Mouse (Mus musculus): ENCODE data around the gene Prkci.
A peak's percentile ranks its signal among the peaks of the same experiment; 100 is the strongest.

Gene Prkci

DNA sequence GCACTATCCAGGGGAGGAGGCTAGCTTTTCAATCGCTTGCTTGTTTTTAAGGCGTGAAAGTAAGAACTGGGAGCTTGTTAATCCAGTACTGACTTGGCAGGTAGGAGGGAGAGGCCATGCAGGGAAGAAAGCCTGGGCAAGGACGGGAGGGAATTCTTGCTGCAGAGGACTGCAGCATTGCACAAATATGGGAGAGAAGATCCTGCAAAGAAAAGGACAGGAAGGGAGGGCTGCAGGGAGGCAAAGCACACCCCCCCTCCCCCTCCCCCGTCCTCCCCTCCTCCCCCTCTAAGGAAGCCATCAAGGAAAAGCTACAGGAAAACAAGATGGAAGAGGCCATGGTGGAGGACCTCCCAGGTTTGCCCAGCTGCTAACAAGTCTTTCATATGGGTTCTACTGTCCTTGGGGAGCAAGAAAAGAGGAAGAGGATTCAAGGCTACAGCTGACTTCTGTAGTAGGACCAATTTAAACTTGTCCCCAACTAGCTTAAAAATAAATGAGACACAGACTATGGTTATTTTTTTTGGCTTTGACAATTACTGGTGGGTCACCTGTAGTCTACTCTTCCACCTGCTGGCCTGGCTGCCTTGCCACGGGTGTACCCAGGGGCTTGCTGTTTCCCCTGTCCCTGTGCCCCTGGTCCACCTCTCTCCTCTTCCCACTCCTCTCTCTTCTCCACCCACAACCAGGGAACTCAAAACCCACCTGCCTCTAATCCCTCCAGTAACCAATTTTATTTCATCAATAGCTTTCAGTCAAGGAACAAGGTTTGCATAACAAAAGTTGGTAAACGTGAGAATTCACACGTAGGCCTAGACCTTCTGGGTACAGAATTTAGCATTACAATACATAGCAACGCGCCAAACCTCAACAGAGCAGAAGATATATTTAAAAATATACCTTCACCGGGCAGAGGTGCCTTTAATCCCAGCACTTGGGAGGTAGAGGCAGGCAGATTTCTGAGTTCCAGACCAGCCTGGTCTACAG is 93.5 kb downstream of the Prkci start:
- no peak for DNase-seq

DNA sequence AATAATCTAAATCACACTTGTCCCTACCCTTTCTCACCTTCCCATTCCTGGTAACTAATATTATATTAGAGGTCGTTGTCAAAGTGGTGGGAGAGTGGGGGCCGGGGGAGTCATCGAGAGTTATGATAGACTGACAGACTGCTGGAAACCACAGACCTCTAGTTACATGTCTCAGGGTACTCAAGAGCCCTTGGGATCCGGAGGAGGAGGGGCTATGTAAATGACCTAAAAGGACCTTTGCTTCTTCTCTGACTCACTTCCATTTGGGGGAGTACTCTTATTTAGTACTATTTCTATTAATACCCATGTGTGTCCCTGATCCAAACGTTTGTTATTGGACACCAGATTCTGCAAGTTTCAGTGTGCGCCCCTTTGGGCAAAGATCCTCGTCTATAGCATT is 94.4 kb downstream of the Prkci start:
- DNase-seq = no peak

DNA sequence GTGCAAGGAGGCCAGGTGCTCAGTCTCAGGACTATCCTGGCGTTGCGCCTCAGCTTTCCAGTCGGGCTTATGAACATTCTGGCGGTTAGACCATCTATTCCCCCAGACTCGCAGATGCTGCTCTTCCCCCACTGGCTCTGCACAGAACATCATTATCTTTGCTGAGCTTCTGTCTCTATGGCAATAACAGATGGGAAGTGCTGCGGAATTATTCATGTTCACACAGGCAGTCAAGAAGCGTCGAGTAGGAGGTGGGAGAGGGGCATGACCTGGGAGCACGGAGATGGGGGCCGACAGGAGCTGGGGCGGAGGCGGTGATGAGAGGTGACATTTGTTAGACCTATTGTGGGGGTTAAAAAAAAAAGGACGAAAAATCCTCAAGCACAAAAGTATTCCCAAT is 97.6 kb downstream of the Prkci start:
- DNase-seq = peak; percentile 65

DNA sequence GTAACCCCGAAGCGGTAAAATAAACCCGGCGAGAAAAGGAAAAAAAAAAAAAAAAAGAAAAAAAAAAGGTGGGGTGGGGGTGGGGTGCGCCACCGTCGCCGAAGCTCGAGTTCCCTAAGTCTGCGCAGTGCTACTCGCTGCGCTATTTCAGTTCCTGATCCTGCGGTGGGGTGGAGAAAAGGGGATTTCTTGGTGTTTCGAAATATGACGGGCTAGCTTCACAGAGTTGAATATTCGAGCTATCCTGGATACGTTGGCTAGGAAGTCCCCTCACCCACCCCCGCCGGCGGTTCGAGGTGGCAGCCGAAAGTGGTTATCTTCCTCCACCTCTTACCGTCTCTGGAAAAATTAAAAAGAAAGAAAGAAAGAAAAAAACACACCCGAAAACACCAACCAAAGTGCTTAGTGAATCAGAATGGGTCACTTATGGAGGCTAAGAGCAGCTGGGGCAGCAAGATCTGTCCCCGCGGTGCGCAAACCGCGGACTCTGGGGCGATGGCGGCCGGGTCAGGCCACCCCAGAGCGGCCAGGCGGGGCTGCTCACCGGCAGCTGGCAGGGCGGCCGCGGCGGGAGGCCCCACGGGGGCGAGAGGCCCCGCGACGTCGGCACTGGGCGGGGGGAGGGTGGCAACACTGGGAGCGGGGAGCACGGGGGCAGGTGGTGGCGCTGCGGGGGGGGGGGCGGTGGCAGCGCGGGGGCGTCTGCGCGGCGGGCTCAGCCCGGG is 98.2 kb downstream of the Prkci start:
- DNase-seq = peak; percentile 66

DNA sequence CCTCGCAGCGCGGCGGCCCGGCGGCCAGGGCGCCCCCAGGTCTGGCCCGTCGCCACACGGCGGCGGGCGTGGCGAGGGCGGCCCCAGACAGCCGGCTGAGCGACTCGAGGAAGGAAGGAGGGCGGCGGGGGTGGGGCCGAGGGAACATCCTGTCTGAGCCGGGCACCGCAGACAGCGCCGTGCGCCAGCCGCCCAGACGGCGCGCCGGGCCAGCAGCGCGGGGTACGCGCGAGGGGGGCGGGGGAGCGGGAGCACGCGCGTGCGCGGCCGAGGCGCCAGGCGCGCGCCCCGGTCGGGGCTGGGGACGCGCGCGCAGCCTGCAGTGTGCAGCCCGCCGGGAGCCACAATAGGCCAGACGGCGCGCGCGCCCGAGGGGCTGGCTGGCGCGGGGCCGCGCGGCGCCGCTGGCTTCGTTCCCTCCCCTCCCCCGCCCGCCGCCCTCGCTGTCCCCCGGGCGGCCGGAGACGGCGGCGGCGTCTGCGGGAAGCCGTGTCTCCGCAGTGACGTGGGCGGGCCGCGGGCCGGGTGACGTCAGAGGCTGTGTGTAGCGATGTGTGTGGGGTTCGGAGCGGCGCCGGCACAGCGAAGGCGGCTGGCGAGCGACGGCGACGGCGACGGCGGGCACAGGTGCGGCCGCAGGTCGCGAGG is 99.1 kb downstream of the Prkci start, which contains the start of gene Skil:
Skil (plus strand) TSS at position 528 of the 648 bp plus-strand sequence.
- DNase-seq = peak; percentile 95

DNA sequence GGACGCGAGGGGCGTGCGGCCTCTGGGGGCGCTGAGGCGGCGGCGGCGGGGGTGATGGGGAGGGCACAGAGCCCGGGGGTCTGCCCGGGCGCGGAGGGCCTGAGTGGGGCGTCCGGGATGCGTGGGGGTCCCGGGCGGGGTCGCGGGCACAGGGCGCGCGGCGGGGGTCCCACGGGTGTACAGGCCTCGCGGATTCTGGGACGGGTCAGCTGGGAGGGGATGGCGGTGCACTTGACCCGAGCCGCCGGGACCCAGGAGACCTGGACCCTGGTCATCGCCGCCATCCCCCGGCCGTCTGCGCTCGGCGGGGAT is 99.6 kb downstream of the Prkci start:
- DNase-seq = no peak

DNA sequence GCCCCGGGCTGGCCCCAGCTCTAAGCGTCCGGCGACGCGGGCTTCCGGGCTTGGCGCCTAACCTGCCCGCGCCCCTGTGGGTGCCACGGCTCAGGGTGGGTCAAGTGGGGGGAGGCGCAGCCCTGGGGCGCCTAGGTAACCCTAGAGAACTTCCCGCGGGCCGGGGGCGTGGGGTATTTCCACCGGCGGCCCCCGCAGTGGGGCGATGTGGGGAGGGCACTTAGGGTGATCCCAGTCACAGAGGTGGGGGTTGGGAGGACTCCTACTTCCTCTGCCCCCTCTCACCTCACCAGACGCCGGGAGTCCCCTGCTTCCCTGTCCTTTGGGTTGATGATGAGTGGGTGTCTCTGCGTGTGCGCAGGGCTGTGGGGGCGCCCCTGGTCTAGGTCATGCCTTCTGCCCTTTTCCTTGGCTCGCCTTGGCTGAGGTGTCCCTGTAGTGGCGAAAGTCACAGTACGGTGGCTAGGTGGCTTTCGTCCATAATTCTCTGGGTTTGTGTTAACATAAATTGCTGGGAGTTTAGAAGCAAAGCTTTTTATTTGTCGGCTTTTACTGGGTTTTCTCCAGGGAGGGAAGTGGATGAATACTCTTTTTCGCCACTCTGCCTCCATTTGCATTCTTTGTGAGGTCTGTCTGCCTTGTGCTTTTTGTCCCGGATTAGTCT is 100.1 kb downstream of the Prkci start:
- peak; percentile 81 for DNase-seq

DNA sequence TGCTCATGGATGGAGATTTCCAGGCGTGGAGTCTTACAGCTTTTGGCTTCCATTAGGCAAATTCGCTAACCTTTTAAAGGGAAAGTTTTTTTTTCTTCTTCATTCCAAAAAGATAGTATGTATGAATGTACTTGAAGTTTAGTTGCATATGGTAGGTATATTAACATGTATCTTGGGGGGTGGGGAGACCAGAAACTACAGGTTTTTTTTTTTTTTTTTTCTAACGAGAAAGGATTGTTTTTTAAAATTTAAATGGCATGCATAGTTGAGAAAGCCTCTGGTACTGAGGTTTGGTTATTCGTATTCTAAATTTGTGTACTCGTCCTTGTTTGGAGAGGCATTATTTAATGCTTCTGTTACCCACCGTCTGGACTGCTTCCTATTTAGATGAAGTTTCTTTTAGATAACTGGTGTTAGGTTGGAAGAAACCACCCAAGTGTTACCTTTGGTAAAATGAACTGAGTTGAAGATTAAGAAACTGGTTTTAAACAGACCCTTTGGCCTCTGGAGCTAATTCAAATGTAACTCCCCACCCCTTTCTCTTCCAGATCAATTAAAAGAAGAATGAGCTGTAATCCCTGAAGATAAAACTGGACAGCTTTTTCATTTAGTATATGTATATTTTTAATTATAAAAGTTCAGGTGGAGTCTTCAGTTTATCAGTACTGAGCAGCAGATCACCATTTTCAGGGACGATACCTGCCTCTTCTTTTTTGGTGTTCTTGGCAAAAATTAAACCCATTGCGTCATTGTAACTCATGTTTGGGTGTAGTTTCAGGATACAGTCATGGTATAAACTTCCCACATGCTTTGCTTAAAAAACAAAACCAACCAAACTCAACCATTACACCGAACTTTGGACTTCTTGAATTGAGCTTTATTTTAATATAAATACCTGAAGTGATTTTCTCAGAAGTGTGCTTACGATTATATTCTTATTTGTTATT is 100.9 kb downstream of the Prkci start:
- no peak for DNase-seq

DNA sequence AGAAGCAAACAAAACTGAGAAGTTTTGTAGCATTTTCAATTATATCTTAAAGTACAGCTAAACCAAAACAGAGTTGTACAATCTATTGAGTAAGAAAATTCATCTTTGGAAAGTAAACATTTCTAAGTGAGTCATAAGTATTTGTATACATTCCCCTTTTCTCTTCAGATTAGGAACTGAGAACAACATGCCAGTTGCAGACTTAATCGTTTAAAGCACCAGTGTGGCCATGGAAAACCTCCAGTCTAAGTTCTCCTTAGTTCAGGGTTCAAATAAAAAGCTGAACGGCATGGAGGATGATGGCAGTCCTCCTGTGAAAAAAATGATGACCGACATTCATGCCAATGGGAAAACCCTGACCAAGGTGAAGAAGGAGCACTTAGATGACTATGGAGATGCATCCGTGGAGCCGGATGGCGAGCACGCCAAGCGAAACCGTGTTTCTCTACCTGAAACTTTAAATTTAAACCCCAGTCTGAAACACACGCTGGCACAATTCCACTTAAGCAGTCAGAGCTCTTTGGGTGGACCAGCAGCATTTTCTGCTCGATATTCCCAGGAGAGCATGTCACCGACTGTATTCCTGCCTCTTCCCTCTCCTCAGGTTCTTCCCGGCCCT is 101.7 kb downstream of the Prkci start:
- DNase-seq = no peak

DNA sequence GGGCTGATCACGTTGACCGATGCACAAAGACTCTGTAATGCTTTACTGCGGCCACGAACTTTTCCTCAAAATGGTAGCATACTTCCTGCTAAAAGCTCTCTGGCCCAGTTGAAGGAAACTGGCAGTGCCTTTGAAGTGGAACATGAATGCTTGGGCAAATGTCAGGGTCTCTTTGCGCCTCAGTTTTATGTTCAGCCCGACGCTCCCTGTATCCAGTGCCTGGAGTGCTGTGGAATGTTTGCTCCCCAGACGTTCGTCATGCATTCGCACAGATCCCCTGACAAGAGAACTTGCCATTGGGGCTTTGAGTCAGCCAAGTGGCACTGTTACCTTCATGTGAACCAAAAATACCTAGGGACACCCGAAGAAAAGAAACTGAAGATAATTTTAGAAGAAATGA is 102.4 kb downstream of the Prkci start:
- no peak for DNase-seq

DNA sequence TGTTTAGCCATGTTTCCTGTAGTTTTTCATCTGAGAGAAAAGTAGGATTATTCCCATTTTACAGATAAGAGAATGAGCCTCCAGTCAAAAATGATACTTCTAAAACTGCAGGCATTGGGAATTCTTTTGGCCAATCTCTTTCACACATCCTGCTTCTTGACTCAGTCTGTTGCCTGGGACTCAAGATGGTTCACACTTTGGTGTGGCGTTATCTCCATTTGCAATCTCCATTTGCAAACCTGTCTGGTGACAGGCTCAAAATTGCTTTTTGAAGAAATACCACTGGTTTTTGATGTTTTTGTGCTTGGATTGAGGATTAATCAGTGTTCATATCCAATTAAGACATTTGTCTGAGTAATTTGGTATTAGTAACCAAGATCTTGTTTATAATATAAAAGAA is 103.0 kb downstream of the Prkci start:
- no peak for DNase-seq

DNA sequence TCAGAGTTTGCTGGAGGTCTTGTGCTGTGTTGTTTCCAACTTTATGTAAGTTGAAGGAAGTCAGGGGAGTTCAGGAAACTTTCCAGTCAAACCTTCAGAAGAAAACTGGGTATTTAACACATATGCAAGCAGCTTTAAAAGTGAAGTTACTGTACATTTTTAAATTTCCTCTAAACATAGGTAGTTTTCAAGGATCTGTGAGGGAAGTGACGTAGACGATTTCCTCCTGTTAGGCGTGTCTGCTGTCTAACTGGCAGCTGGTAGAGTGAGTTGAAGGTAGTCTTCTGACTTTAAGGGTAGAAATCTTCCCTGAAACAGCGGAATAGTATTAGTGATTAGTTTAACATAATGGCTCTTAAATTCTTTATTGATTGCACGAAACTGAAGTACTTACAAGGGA is 104.5 kb downstream of the Prkci start:
- DNase-seq = no peak

DNA sequence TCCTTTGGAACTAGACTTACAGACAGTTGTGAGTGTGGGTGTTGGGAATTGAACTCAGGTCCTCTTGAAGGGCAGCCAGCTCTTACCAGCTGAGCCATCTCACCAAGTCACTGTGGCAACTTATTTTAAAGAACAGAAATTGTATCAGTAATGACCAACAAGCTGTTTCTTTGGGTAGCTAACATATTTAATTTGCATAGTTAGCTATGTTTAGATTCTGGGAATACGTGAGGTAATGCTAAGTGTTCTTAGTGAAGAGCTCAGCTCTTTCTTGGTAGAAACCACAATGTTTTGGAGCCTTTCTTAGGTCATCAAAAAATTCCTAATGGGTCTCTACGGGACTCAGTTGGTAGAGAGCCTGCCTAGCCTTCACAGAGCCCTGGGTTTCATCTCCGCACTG is 105.3 kb downstream of the Prkci start:
- DNase-seq = no peak

Data from cerebellum, adult 9-11 months (tissue).